ENCODE assay signal across 9 mouse cellular contexts in genomic region chr9:72192051-72192952, GRCm38 (mm10).
DNase-seq lines count a peak whose midpoint lies in the region; ATAC-seq lines count a peak whose summit lies in the region.
"Had no signal": no experiment of that assay in that cellular context is flagged by ENCODE, and none has a peak within 500 bp of the region (broad histone marks: within the 10 kb centered on the region; RNA-seq: fewer than 3 reads in every experiment).

No protein-coding gene starts in this region.

- no peak overlapping the region for H3K27ac ChIP-seq in midbrain, embryonic 14.5 days (replicated peaks; ENCODE audit: low read depth, low read length)
- no peak overlapping the region; the same call in 1 of the 2 replicates for H3K27ac ChIP-seq in midbrain, embryonic 15.5 days
- H3K27ac ChIP-seq in embryonic facial prominence, embryonic 11.5 days (replicated peaks; ENCODE audit: low read depth, low read length): no peak overlapping the region
- H3K27ac ChIP-seq in hindbrain, embryonic 11.5 days (ENCODE audit: low read depth, low read length): no peak overlapping the region
- H3K27ac ChIP-seq in limb, embryonic 10.5 days: peak overlapping the region; percentile 64; the same call in 1 of the 2 replicates

- H3K4me1 ChIP-seq in midbrain, embryonic 14.5 days (ENCODE audit: control insufficient read depth, insufficient read depth, low read length): no peaks in the 10 kb centered on the region
- H3K4me1 ChIP-seq in midbrain, embryonic 15.5 days: no peaks in the 10 kb centered on the region
- no peaks in the 10 kb centered on the region for H3K4me1 ChIP-seq in embryonic facial prominence, embryonic 11.5 days (ENCODE audit: control insufficient read depth, insufficient read depth, low read length)
- H3K4me1 ChIP-seq in hindbrain, embryonic 11.5 days (replicated peaks; ENCODE audit: control insufficient read depth, insufficient read depth, low read length): no peaks in the 10 kb centered on the region
- peaks cover 11% of the 10 kb centered on the region for H3K4me1 ChIP-seq in limb, embryonic 10.5 days
- H3K4me1 ChIP-seq: megakaryocyte, embryonic 14.5 days had no signal

- H3K9me3 ChIP-seq in midbrain, embryonic 14.5 days (ENCODE audit: control insufficient read depth, low read length): no peaks in the 10 kb centered on the region
- H3K9me3 ChIP-seq in midbrain, embryonic 15.5 days: no peaks in the 10 kb centered on the region
- H3K9me3 ChIP-seq in embryonic facial prominence, embryonic 11.5 days (replicated peaks; ENCODE audit: control insufficient read depth, low read length): no peaks in the 10 kb centered on the region
- H3K9me3 ChIP-seq in hindbrain, embryonic 11.5 days (ENCODE audit: control insufficient read depth, low read length): no peaks in the 10 kb centered on the region
- no peaks in the 10 kb centered on the region for H3K9me3 ChIP-seq in limb, embryonic 10.5 days (replicated peaks)

- no peaks in the 10 kb centered on the region for H3K36me3 ChIP-seq in midbrain, embryonic 14.5 days (ENCODE audit: control insufficient read depth, insufficient read depth, low read length)
- no peaks in the 10 kb centered on the region for H3K36me3 ChIP-seq in midbrain, embryonic 15.5 days (replicated peaks)
- no peaks in the 10 kb centered on the region for H3K36me3 ChIP-seq in embryonic facial prominence, embryonic 11.5 days (replicated peaks; ENCODE audit: control insufficient read depth, insufficient read depth, low read depth, low read length)
- H3K36me3 ChIP-seq in hindbrain, embryonic 11.5 days (ENCODE audit: control insufficient read depth, insufficient read depth, low read length): no peaks in the 10 kb centered on the region
- H3K36me3 ChIP-seq in limb, embryonic 10.5 days: no peaks in the 10 kb centered on the region

- no peak overlapping the region for H3K4me2 ChIP-seq in midbrain, embryonic 14.5 days (ENCODE audit: low read length)
- no peak overlapping the region for H3K4me2 ChIP-seq in midbrain, embryonic 15.5 days
- H3K4me2 ChIP-seq in embryonic facial prominence, embryonic 11.5 days (ENCODE audit: low read depth, low read length): no peak overlapping the region
- H3K4me2 ChIP-seq in hindbrain, embryonic 11.5 days (replicated peaks; ENCODE audit: low read depth, low read length): no peak overlapping the region

- WGBS in midbrain, embryonic 14.5 days: 42% methylated on average over 8 of the region's 8 CpGs
- 43% methylated on average over 8 of the region's 8 CpGs for WGBS in midbrain, embryonic 15.5 days
- 43% methylated on average over 8 of the region's 8 CpGs for whole genome bisulfite sequencing in embryonic facial prominence, embryonic 11.5 days
- 60% methylated on average over 8 of the region's 8 CpGs for WGBS in hindbrain, embryonic 11.5 days
- 57% methylated on average over 8 of the region's 8 CpGs for WGBS in limb, embryonic 10.5 days

- no peak for ATAC-seq in midbrain, embryonic 14.5 days (ENCODE audit: low FRiP score, low TSS enrichment)
- ATAC-seq in midbrain, embryonic 15.5 days (replicated peaks): no peak
- no peak for ATAC-seq in embryonic facial prominence, embryonic 11.5 days (replicated peaks; ENCODE audit: insufficient number of reproducible peaks, low FRiP score, low TSS enrichment, low read depth)
- no peak for ATAC-seq in hindbrain, embryonic 11.5 days (ENCODE audit: low FRiP score)
- no peak for ATAC-seq in activated CD4-positive, CD25-positive, alpha-beta regulatory T cell, adult 4 months

- no peak overlapping the region for H3K9ac ChIP-seq in midbrain, embryonic 14.5 days (replicated peaks; ENCODE audit: low read length)
- H3K9ac ChIP-seq in midbrain, embryonic 15.5 days: no peak overlapping the region
- no peak overlapping the region for H3K9ac ChIP-seq in embryonic facial prominence, embryonic 11.5 days (replicated peaks; ENCODE audit: low read length)
- H3K9ac ChIP-seq in hindbrain, embryonic 11.5 days (ENCODE audit: low read depth, low read length): no peak overlapping the region

- H3K4me3 ChIP-seq in midbrain, embryonic 14.5 days (replicated peaks; ENCODE audit: low read depth, low read length): no peak overlapping the region
- no peak overlapping the region for H3K4me3 ChIP-seq in midbrain, embryonic 15.5 days
- no peak overlapping the region for H3K4me3 ChIP-seq in embryonic facial prominence, embryonic 11.5 days (ENCODE audit: low read depth, low read length)
- no peak overlapping the region for H3K4me3 ChIP-seq in hindbrain, embryonic 11.5 days (ENCODE audit: low read depth, low read length)
- no peak overlapping the region for H3K4me3 ChIP-seq in limb, embryonic 10.5 days
- H3K4me3 ChIP-seq: megakaryocyte, embryonic 14.5 days had no signal

- H3K27me3 ChIP-seq in midbrain, embryonic 14.5 days (ENCODE audit: control insufficient read depth, insufficient read depth, low read length): no peaks in the 10 kb centered on the region
- H3K27me3 ChIP-seq in midbrain, embryonic 15.5 days (replicated peaks): no peaks in the 10 kb centered on the region
- no peaks in the 10 kb centered on the region for H3K27me3 ChIP-seq in embryonic facial prominence, embryonic 11.5 days (ENCODE audit: control insufficient read depth, insufficient read depth, low read length)
- H3K27me3 ChIP-seq in hindbrain, embryonic 11.5 days (ENCODE audit: control insufficient read depth, insufficient read depth, low read length): no peaks in the 10 kb centered on the region
- H3K27me3 ChIP-seq in limb, embryonic 10.5 days (ENCODE audit: low read depth, poor library complexity, severe bottlenecking): no peaks in the 10 kb centered on the region

- DNase-seq in midbrain, embryonic 14.5 days: peak; percentile 66
- peak; percentile 76 for DNase-seq in adrenal gland, postnatal 10 days
- peak; percentile 71 for DNase-seq in embryonic facial prominence, embryonic 11.5 days (ENCODE audit: low spot score)
- DNase-seq in hindbrain, embryonic 11.5 days (ENCODE audit: low spot score): peak; percentile 51
- DNase-seq in limb, embryonic 10.5 days (ENCODE audit: low spot score): peak; percentile 59
- peak; percentile 48 for DNase-seq in ovary, postnatal 14 days (ENCODE audit: low spot score)
